Mouse (Mus musculus) limb, embryonic 14.5 days (tissue): ENCODE data around the gene Pde3a. TPM values are rescaled to one million over a fixed set of nuclear protein-coding genes. Genes with fewer than 3 reads are reported as not detected.

Experiments used
- ATAC-seq: fragments of 200-750 bp; cut with Nextera tagmentation; 2 replicates; pipeline ENCODE4 v1.8.0; 2017; ENCODE audit warnings: low read depth, moderate number of reproducible peaks, moderate TSS enrichment; ENCODE audit not compliant: low FRiP score
- DNase-seq: peaks from one replicate; pipeline ENCODE4 v3.0.0-alpha.2; 2015; ENCODE audit warnings: low spot score
- H3K27ac ChIP-seq: fragments of 300-500 bp; sonication (generic); replicated peaks from 2 replicates; pipeline ENCODE4 v1.5.1; 2014; ENCODE audit warnings: low read depth, mild to moderate bottlenecking, low read length, moderate library complexity, mixed read lengths
- H3K27me3 ChIP-seq: fragments of 300-500 bp; sonication (generic); 2 replicates; pipeline ENCODE4 v1.6.1; 2014; ENCODE audit warnings: low read length, mixed read lengths; ENCODE audit not compliant: control insufficient read depth, insufficient read depth
- H3K36me3 ChIP-seq: fragments of 300-500 bp; sonication (generic); 2 replicates; pipeline ENCODE4 v1.6.1; 2014; ENCODE audit warnings: mild to moderate bottlenecking, low read length, moderate library complexity, mixed read lengths; ENCODE audit not compliant: control insufficient read depth, insufficient read depth
- H3K4me1 ChIP-seq: fragments of 300-500 bp; sonication (generic); 2 replicates; pipeline ENCODE4 v1.6.1; 2014; ENCODE audit warnings: antibody characterized with exemption, low read length, mixed read lengths; ENCODE audit not compliant: control insufficient read depth, insufficient read depth
- H3K4me2 ChIP-seq: fragments of 300-500 bp; sonication (generic); replicated peaks from 2 replicates; pipeline ENCODE4 v1.6.1; 2014; ENCODE audit warnings: low read depth, mild to moderate bottlenecking, low read length, moderate library complexity; ENCODE audit not compliant: severe bottlenecking
- H3K4me3 ChIP-seq: fragments of 300-500 bp; sonication (generic); replicated peaks from 2 replicates; pipeline ENCODE4 v1.5.1; 2014; ENCODE audit warnings: low read length
- H3K9ac ChIP-seq: fragments of 300-500 bp; sonication (generic); 2 replicates; pipeline ENCODE4 v1.6.1; 2014; ENCODE audit warnings: mild to moderate bottlenecking, low read depth, low read length, moderate library complexity; ENCODE audit not compliant: severe bottlenecking
- H3K9me3 ChIP-seq: fragments of 300-500 bp; sonication (generic); 2 replicates; pipeline ENCODE4 v1.6.1; 2016; ENCODE audit warnings: low read length; ENCODE audit not compliant: control insufficient read depth
- POLR2A ChIP-seq: fragments of 200-500 bp; IDR thresholded peaks from 2 replicates; pipeline ENCODE4 v1.8.0; 2012; ENCODE audit warnings: inconsistent platforms, mild to moderate bottlenecking, moderate library complexity, borderline replicate concordance; ENCODE audit not compliant: insufficient read depth, insufficient read length; ENCODE audit errors: extremely low read depth
- WGBS: fragments of 180-500 bp; shearing (Covaris S2); extraction: QIAGEN DNeasy Blood & Tissue Kit; methylation state at CpG from one replicate; pipeline ENCODE4 v1.1.7; 2014; 5-methylcytosine and 5-hydroxymethylcytosine counted together
- polyA plus RNA-seq, 2 experiments: library from polyadenylated mRNA; depleted of rRNA in 1 of 2; stranded (reverse) in 1 of 2; unstranded in 1 of 2; fragments of >200 nt; fragmentation: Nextera tagmentation in 1 of 2; extraction: Ambion mirVana in 1 of 2; gene quantifications; 2 replicates each; pipeline versions ENCODE4 v1.2.1 to v1.2.3; 2012 to 2014

Gene Pde3a
- polyA plus RNA-seq, 2 experiments: 4.6 to 5.2 TPM

DNA sequence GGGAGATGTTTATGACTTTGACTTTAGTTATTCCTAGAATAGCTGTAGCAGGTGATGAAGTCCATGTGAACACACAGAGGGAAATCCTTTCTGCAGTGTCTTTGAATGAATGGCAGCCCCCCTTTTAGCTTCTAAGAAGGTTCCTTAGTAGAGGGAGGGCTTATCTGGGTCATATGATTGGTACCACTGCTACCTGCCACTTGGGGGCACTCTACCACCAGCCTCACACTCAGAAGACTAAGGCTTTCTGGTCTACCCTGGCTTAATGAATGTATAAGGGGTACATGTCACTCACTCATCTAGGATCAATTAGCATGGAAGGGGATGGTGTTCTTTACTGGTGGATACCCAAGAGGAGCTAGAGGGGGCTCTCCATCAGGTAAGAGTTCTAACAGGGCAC, 250.4 kb downstream of the Pde3a start:
- TF ChIP-seq POLR2A: no peak
- ATAC-seq: no peak
- Histone ChIP-seq H3K4me1 (0 out of 2 replicates have a peak, but pooled peaks cover 2% of the 10 kb centered on the region), H3K9ac (no peak overlapping the region), H3K27me3 (no peaks in the 10 kb centered on the region), H3K4me3 (no peak overlapping the region), H3K36me3 (peaks cover 11% of the 10 kb centered on the region), H3K27ac (no peak overlapping the region), H3K4me2 (no peak overlapping the region), H3K9me3 (no peaks in the 10 kb centered on the region)
- no peak for DNase-seq

DNA sequence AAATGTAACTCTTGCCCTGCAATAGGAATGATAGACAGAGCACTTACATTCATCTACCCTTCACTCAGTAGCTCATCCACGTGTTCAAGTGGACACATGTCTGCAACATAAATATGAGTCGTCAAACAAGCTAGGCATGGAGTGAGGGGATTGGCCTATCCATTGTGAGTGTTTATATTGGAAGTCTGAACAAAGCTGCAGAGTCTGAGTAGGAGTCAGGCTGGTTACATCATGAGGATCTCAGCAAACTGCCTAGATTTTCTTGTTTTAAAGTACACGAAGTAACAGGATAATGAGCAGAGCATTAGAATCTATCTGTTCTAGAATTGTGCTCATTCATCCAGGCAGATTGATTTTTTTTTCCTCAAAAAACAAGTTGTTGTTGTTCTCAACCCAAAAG, 252.1 kb downstream of the Pde3a start:
- no peak overlapping the region for H3K9ac ChIP-seq
- 78% methylated on average over 3 of the region's 3 CpGs for WGBS
- no peaks in the 10 kb centered on the region for H3K27me3 ChIP-seq
- H3K27ac ChIP-seq: no peak overlapping the region
- DNase-seq: no peak
- H3K36me3 ChIP-seq: peaks cover 11% of the 10 kb centered on the region
- ATAC-seq: no peak
- no peaks in the 10 kb centered on the region for H3K9me3 ChIP-seq
- H3K4me1 ChIP-seq: no peaks in the 10 kb centered on the region
- no peak for TF ChIP-seq POLR2A
- H3K4me2 ChIP-seq: no peak overlapping the region
- H3K4me3 ChIP-seq: no peak overlapping the region

DNA sequence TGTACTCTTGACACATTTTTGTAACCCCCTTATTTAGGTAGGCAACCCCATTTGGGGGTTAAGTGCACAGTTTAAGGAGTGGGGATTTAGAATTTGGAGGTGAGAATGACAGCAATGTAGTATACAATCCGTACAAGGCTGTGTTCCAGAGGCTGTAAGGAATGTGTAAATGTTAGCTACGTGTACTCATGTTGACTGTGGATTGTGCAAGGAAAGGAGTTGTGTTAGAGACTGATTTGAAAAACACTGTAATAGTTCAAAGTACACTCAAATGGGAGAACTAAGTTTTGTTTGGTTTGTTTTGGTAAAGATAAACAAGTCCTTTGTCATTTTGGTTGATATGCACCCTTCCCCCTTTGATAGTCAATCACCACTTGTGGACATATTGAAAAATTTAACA, 273.5 kb downstream of the Pde3a start:
- WGBS: 85% methylated on average over 2 of the region's 2 CpGs
- H3K9me3 ChIP-seq: no peaks in the 10 kb centered on the region
- no peak overlapping the region for H3K27ac ChIP-seq
- no peak overlapping the region for H3K9ac ChIP-seq
- no peaks in the 10 kb centered on the region for H3K4me1 ChIP-seq
- no peak overlapping the region for H3K4me3 ChIP-seq
- TF ChIP-seq POLR2A: no peak
- no peaks in the 10 kb centered on the region for H3K27me3 ChIP-seq
- no peaks in the 10 kb centered on the region for H3K36me3 ChIP-seq
- no peak overlapping the region for H3K4me2 ChIP-seq
- DNase-seq (no peak), ATAC-seq (no peak)

DNA sequence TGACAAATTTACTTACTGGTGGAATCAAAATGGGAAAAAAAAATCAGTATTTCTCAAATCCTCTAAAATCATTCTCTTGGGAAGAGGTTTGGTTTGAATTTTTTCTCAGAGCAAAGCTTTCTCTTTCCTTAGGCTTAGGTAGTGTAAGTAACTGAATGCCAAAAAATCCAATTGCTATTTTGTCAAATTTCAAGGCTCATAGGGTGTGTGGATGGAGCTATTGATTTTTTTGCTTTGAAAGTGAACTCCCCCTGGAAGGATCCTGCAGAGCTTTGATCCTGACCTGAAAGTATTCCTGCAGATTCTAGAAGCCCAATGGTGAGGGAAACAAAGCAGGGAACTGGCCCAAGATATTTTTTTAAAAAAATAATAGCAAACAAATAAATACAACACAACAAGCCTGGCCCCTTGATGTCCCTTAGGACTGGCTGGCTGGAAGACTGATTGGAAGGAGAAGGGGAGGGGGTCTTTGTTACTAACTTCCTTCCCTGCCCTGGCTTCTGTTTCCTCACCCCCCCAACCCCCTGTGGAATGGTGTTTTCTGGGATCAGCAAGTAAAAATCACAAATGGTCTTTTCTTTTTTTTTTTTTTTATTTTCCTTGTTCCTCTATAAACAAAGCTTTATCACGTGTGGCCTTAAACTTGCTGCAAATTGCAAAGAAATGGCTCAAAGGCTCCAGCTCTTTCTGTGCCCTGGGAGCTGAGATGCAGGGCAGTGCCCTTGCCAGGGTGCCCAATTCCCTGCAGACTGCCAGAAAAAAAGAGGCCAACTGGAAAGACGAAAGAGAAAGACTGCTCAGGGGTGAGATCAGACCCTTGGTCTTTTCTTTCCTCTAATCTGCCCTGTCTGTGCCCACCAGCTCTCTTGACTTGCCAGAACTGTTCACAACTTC, 274.9 kb downstream of the Pde3a start, which contains the start of gene Slco1c1:
TSS of gene Slco1c1 (plus strand) at position 622 of the 894 bp plus-strand sequence.
- TF ChIP-seq POLR2A: no peak
- WGBS: 62% methylated on average over 2 of the region's 2 CpGs
- ATAC-seq: no peak
- Histone ChIP-seq H3K36me3 (no peaks in the 10 kb centered on the region), H3K9ac (no peak within 1 kb of the TSS), H3K27me3 (no peaks in the 10 kb centered on the region), H3K9me3 (no peaks in the 10 kb centered on the region), H3K4me3 (no peak within 1 kb of the TSS), H3K27ac (no peak within 1 kb of the TSS), H3K4me2 (no peak within 1 kb of the TSS), H3K4me1 (no peaks in the 10 kb centered on the region)
- no peak for DNase-seq

DNA sequence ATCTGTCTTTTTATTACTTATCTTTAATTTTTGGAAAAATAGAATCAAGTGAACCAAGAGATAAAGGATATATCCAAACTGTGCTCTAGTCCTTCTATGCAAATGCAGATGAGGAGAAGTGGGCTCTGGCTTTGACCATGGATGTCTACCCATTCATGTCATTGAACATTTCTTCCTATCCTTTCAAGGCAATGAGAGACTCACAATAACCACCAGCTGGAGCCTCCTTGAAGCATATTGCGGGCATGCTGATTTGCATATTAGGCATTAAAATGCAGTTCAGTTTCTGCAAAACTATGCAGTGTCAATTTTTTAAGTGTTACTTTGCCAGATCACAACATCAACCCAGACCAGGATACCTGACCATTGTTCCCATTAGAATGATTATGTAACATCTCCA, 276.7 kb downstream of the Pde3a start:
- H3K4me2 ChIP-seq: no peak overlapping the region
- H3K36me3 ChIP-seq: no peaks in the 10 kb centered on the region
- ATAC-seq (no peak), DNase-seq (no peak)
- no peak for TF ChIP-seq POLR2A
- no peak overlapping the region for H3K27ac ChIP-seq
- H3K9ac ChIP-seq: no peak overlapping the region
- no peaks in the 10 kb centered on the region for H3K4me1 ChIP-seq
- WGBS: 89% methylated on average over 1 of the region's 1 CpGs
- H3K4me3 ChIP-seq: no peak overlapping the region
- no peaks in the 10 kb centered on the region for H3K9me3 ChIP-seq
- H3K27me3 ChIP-seq: no peaks in the 10 kb centered on the region
